Mouse (Mus musculus): ENCODE results near the gene Nxnl1.

GRCm38 (mm10) chr8:71515043-71515442, 51.4 kb downstream of the Nxnl1 start:
- TF ChIP-seq POLR2A (IDR thresholded peaks at IDR 0.05; ENCODE audit: low read depth, low read length) (no peak), CTCF (IDR thresholded peaks at IDR 0.05; ENCODE audit: extremely low read depth, insufficient read length, insufficient replicate concordance, low read depth, low read length) (no peak)

Measured in small intestine, adult 2 months (tissue).